In the genomic region with DNA sequence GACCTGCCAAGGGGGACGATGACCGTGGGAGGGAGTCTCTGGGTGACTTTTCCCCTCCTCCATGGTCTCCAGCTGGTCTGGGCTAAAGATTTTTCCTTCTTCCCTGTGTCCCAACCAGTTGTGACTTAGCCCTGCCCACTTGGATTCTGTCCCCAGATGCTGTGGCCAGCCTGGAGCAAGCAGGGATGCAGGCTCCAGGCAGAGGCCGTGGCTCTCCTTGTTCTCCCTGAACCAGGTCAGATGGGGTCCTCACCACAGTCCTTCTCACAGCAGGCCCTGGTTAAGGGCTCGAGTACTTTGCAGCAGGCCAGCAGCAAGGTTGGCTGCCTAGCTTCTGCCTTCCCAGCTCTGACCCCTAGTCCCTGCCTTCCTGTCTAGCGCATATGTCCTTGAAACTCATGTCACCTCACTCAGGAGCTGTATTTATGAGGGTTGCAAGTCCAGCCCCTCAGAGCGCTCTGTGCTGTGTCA, we compare ENCODE assay signal across 17 mouse cellular contexts. TPM values are rescaled to one million over a fixed set of nuclear protein-coding genes. Genes with fewer than 3 reads are reported as not detected.
DNase-seq lines count a peak whose midpoint lies in the region; ATAC-seq and TF ChIP-seq lines count a peak whose summit lies in the region.
"Had no signal": no experiment of that assay in that cellular context is flagged by ENCODE, and none has a peak within 500 bp of the region (broad histone marks: within the 10 kb centered on the region; RNA-seq: fewer than 3 reads in every experiment).

No protein-coding gene starts in this region.

- no peaks in the 10 kb centered on the region for H3K9me3 ChIP-seq in lung, postnatal 0 days (ENCODE audit: low read length)
- no peaks in the 10 kb centered on the region for H3K9me3 ChIP-seq in midbrain, embryonic 14.5 days (ENCODE audit: control insufficient read depth, low read length)
- H3K9me3 ChIP-seq: embryonic facial prominence, embryonic 10.5 days; heart, embryonic 13.5 days; hindbrain, embryonic 15.5 days had no signal

- no peak overlapping the region for H3K27ac ChIP-seq in lung, postnatal 0 days (ENCODE audit: low read length)
- no peak overlapping the region for H3K27ac ChIP-seq in midbrain, embryonic 14.5 days (replicated peaks; ENCODE audit: low read depth, low read length)
- H3K27ac ChIP-seq: embryonic facial prominence, embryonic 10.5 days; heart, embryonic 13.5 days; hindbrain, embryonic 15.5 days; kidney, postnatal 0 days; limb, embryonic 12.5 days had no signal

- no peak for ATAC-seq in lung, postnatal 0 days
- ATAC-seq in midbrain, embryonic 14.5 days (ENCODE audit: low FRiP score, low TSS enrichment), result no peak
- ATAC-seq: liver, postnatal 0 days had no signal

- H3K4me1 ChIP-seq in lung, postnatal 0 days (ENCODE audit: insufficient read depth, low read depth, low read length), result peaks cover 14% of the 10 kb centered on the region
- H3K4me1 ChIP-seq in midbrain, embryonic 14.5 days (ENCODE audit: control insufficient read depth, insufficient read depth, low read length), result no peaks in the 10 kb centered on the region
- H3K4me1 ChIP-seq: embryonic facial prominence, embryonic 10.5 days; hindbrain, embryonic 15.5 days had no signal

- TF ChIP-seq CTCF in lung, postnatal 0 days (IDR thresholded peaks at IDR 0.05), result no peak

- peaks cover 12% of the 10 kb centered on the region; the same call in 1 of the 2 replicates for H3K36me3 ChIP-seq in lung, postnatal 0 days (ENCODE audit: insufficient read depth, low read length)
- peaks cover 56% of the 10 kb centered on the region for H3K36me3 ChIP-seq in midbrain, embryonic 14.5 days (ENCODE audit: control insufficient read depth, insufficient read depth, low read length)

- no peaks in the 10 kb centered on the region for H3K27me3 ChIP-seq in lung, postnatal 0 days (replicated peaks; ENCODE audit: insufficient read depth, low read length)
- H3K27me3 ChIP-seq in midbrain, embryonic 14.5 days (ENCODE audit: control insufficient read depth, insufficient read depth, low read length), result no peaks in the 10 kb centered on the region
- H3K27me3 ChIP-seq: heart, embryonic 13.5 days; hindbrain, embryonic 15.5 days; limb, embryonic 12.5 days had no signal

- no peak overlapping the region for H3K9ac ChIP-seq in lung, postnatal 0 days (replicated peaks; ENCODE audit: low read depth)
- no peak overlapping the region for H3K9ac ChIP-seq in midbrain, embryonic 14.5 days (replicated peaks; ENCODE audit: low read length)
- H3K9ac ChIP-seq: heart, embryonic 13.5 days; hindbrain, embryonic 15.5 days; limb, embryonic 12.5 days; liver, postnatal 0 days had no signal

- H3K4me3 ChIP-seq in lung, postnatal 0 days (ENCODE audit: low read depth, low read length), result no peak overlapping the region
- H3K4me3 ChIP-seq in midbrain, embryonic 14.5 days (replicated peaks; ENCODE audit: low read depth, low read length), result no peak overlapping the region
- H3K4me3 ChIP-seq: embryonic facial prominence, embryonic 10.5 days; heart, embryonic 13.5 days; hindbrain, embryonic 15.5 days; limb, embryonic 12.5 days had no signal

- WGBS in lung, postnatal 0 days, result 72% methylated on average over 6 of the region's 6 CpGs
- 86% methylated on average over 6 of the region's 6 CpGs for WGBS in midbrain, embryonic 14.5 days

- TF ChIP-seq EP300 in lung, postnatal 0 days (IDR thresholded peaks at IDR 0.05), result no peak

- DNase-seq in adrenal gland, adult 2 months, result peak; percentile 66
- no peak for DNase-seq in adrenal gland, postnatal 25 days
- peak; percentile 40 for DNase-seq in lung, postnatal 0 days (ENCODE audit: low spot score)
- DNase-seq in lung, adult 18-20 months, result no peak
- DNase-seq in kidney, postnatal 14 days, result peak; percentile 64
- DNase-seq in midbrain, embryonic 14.5 days, result no peak
- DNase-seq in testis, postnatal 10 days (ENCODE audit: low spot score), result no peak
- no peak for DNase-seq in yolk sac, embryonic 10.5 days (ENCODE audit: low spot score)
- DNase-seq: cerebellum, postnatal 25 days; layer of hippocampus, postnatal 36 days; liver, postnatal 0 days; right cerebral cortex, postnatal 14 days had no signal

- H3K4me2 ChIP-seq in lung, postnatal 0 days (replicated peaks; ENCODE audit: low read depth, low read length), result no peak overlapping the region
- H3K4me2 ChIP-seq in midbrain, embryonic 14.5 days (ENCODE audit: low read length), result no peak overlapping the region
- H3K4me2 ChIP-seq: heart, embryonic 13.5 days; hindbrain, embryonic 15.5 days; limb, embryonic 12.5 days had no signal

RNA-seq across cellular contexts. Expression of a gene that starts 7.6 kb away (rescaled TPM):
- 100 to 1,000 TPM in 1 of 2 experiments, 10 to 100 TPM in 1; 92.8 to 151 TPM for total RNA-seq in adrenal gland, adult 2 months (2021)
- 48.1 and 48.3 TPM in 2 replicates for polyA plus RNA-seq in adrenal gland, adult 2 months (2012; rRNA removed)
- total RNA-seq in adrenal gland, postnatal 25 days (2021), result 110 and 122 TPM in 2 replicates
- 243 and 261 TPM in 2 replicates for polyA plus RNA-seq in lung, postnatal 0 days (2015; fragmentation: Nextera tagmentation; extraction: Ambion mirVana)
- 287 and 355 TPM in 2 replicates for polyA plus RNA-seq in midbrain, embryonic 14.5 days (2014; fragmentation: Nextera tagmentation; extraction: Ambion mirVana)

RNA-seq across cellular contexts. Expression of a gene that starts 7.8 kb away (rescaled TPM):
- total RNA-seq in adrenal gland, adult 2 months (2021), result 1 to 10 TPM; 5.2 to 9.9 TPM
- 8.1 and 10.8 TPM in 2 replicates for polyA plus RNA-seq in adrenal gland, adult 2 months (2012; rRNA removed)
- 6.3 and 7.2 TPM in 2 replicates for total RNA-seq in adrenal gland, postnatal 25 days (2021)
- 29.8 and 30.4 TPM in 2 replicates for polyA plus RNA-seq in lung, postnatal 0 days (2015; fragmentation: Nextera tagmentation; extraction: Ambion mirVana)
- polyA plus RNA-seq in midbrain, embryonic 14.5 days (2014; fragmentation: Nextera tagmentation; extraction: Ambion mirVana), result 14.0 and 17.3 TPM in 2 replicates

RNA-seq across cellular contexts. Expression of a gene that starts 24.5 kb away (rescaled TPM):
- 10 to 100 TPM; 36.5 to 49.5 TPM for total RNA-seq in adrenal gland, adult 2 months (2021)
- polyA plus RNA-seq in adrenal gland, adult 2 months (2012; rRNA removed), result 61.7 and 65.0 TPM in 2 replicates
- total RNA-seq in adrenal gland, postnatal 25 days (2021), result 42.9 and 57.5 TPM in 2 replicates
- 8.4 and 9.1 TPM in 2 replicates for polyA plus RNA-seq in lung, postnatal 0 days (2015; fragmentation: Nextera tagmentation; extraction: Ambion mirVana)
- 11.8 and 11.9 TPM in 2 replicates for polyA plus RNA-seq in midbrain, embryonic 14.5 days (2014; fragmentation: Nextera tagmentation; extraction: Ambion mirVana)

RNA-seq across cellular contexts. Expression of a gene that starts 31.8 kb away (rescaled TPM):
- total RNA-seq in adrenal gland, adult 2 months (2021), result 1 to 10 TPM in 1 of 2 experiments, under 1 TPM in 1; 0.89 to 2.5 TPM
- polyA plus RNA-seq in adrenal gland, adult 2 months (2012; rRNA removed), result 3.9 and 5.5 TPM in 2 replicates
- total RNA-seq in adrenal gland, postnatal 25 days (2021), result 0.95 and 2.1 TPM in 2 replicates
- polyA plus RNA-seq in lung, postnatal 0 days (2015; fragmentation: Nextera tagmentation; extraction: Ambion mirVana), result 0.11 and 0.31 TPM in 2 replicates
- polyA plus RNA-seq in midbrain, embryonic 14.5 days (2014; fragmentation: Nextera tagmentation; extraction: Ambion mirVana), result 1.5 and 2.3 TPM in 2 replicates

RNA-seq across cellular contexts. Expression of a gene that starts 58.2 kb away (rescaled TPM):
- 100 to 1,000 TPM; 136 to 160 TPM for total RNA-seq in adrenal gland, adult 2 months (2021)
- 94.1 and 119 TPM in 2 replicates for polyA plus RNA-seq in adrenal gland, adult 2 months (2012; rRNA removed)
- 150 and 151 TPM in 2 replicates for total RNA-seq in adrenal gland, postnatal 25 days (2021)
- polyA plus RNA-seq in lung, postnatal 0 days (2015; fragmentation: Nextera tagmentation; extraction: Ambion mirVana), result 99.3 and 101 TPM in 2 replicates
- polyA plus RNA-seq in midbrain, embryonic 14.5 days (2014; fragmentation: Nextera tagmentation; extraction: Ambion mirVana), result 141 and 182 TPM in 2 replicates

Comparison
In these comparisons a context has a peak if more than half of its experiments do, and no peak if none do; other contexts are left out.
1. DNase-seq: peak in adrenal gland, adult 2 months (single experiment), lung, postnatal 0 days (single experiment) and kidney, postnatal 14 days (single experiment); none in adrenal gland, postnatal 25 days (single experiment), lung, adult 18-20 months (0 of 2), midbrain, embryonic 14.5 days (single experiment), testis, postnatal 10 days (single experiment) and yolk sac, embryonic 10.5 days (single experiment).